In the genomic region with DNA sequence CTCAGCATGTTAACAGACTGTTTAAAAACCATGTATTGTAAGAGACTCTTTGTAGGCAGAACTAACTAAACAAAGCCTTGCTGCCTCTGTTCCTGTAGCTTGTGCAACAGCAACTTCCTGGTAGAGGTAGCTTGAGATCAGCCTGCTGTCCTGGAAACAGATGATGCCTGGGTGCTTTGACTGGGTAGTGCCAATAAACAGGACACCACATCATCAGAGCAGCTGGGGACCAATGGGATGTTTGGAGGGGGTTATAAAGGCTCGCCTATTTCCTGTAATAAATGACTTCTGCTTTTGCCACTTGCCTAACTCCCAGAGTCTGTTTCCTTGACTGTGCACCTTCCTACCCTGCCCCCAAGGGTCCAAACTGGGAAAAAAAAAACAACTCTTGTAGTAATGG, we compare ENCODE assay signal across 18 mouse cellular contexts.
"Had no signal": no experiment of that assay in that cellular context is flagged by ENCODE, and none has a peak within 500 bp of the region (broad histone marks: within the 10 kb centered on the region; RNA-seq: fewer than 3 reads in every experiment).

No protein-coding gene starts in this region.

- H3K9ac ChIP-seq: kidney, embryonic 15.5 days; limb, embryonic 12.5 days; limb, embryonic 15.5 days; liver, embryonic 12.5 days; liver, embryonic 15.5 days; lung, embryonic 15.5 days had no signal

- H3K27ac ChIP-seq: kidney, embryonic 15.5 days; left cerebral cortex, adult 2 months; limb, embryonic 12.5 days; limb, embryonic 15.5 days; liver, embryonic 12.5 days; liver, embryonic 15.5 days; lung, embryonic 15.5 days had no signal

- ATAC-seq: liver, embryonic 12.5 days had no signal

- H3K4me1 ChIP-seq: kidney, embryonic 15.5 days; limb, embryonic 12.5 days; limb, embryonic 15.5 days; liver, embryonic 12.5 days; liver, embryonic 15.5 days; lung, embryonic 15.5 days had no signal

- H3K4me3 ChIP-seq: kidney, embryonic 15.5 days; left cerebral cortex, adult 2 months; limb, embryonic 12.5 days; limb, embryonic 15.5 days; liver, embryonic 12.5 days; liver, embryonic 15.5 days; lung, embryonic 15.5 days had no signal

- DNase-seq: kidney, adult 8-10 months; kidney, postnatal 25 days; layer of hippocampus, postnatal 36 days; left cerebral cortex, postnatal 4 days; lung, adult 18-20 months; lung, postnatal 10 days; lung, postnatal 36 days; midbrain, embryonic 14.5 days; thymus, adult 18-20 months; thymus, postnatal 4 days had no signal

- H3K36me3 ChIP-seq: kidney, embryonic 15.5 days; limb, embryonic 12.5 days; limb, embryonic 15.5 days; liver, embryonic 12.5 days; liver, embryonic 15.5 days; lung, embryonic 15.5 days had no signal

- H3K9me3 ChIP-seq: kidney, embryonic 15.5 days; limb, embryonic 12.5 days; limb, embryonic 15.5 days; liver, embryonic 12.5 days; liver, embryonic 15.5 days; lung, embryonic 15.5 days had no signal

- H3K27me3 ChIP-seq: kidney, embryonic 15.5 days; limb, embryonic 12.5 days; limb, embryonic 15.5 days; liver, embryonic 12.5 days; liver, embryonic 15.5 days; lung, embryonic 15.5 days had no signal

- H3K4me2 ChIP-seq: kidney, embryonic 15.5 days; limb, embryonic 12.5 days; limb, embryonic 15.5 days; liver, embryonic 12.5 days; liver, embryonic 15.5 days; lung, embryonic 15.5 days; midbrain, embryonic 11.5 days had no signal
